ENCODE assay signal across 8 mouse cellular contexts in the genomic region with DNA sequence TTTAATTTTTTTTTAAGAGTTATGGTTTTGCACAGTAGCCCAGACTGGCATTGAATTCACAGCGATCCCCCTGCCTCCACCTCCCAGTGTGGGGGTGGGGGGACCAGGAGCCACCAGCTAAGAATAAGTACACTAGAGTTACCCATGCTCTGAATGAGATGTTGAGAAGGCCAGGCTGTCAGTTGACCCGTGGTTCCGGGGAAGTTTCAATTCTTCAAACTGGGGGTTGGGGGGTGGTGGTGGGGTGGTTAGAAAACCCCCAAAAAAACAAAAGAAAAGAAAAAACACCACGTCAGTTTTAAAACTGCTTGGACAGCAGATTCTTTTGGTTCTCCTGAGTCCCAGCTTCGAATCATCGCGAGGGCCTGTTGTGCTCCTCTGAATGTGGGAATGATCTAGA. TPM values are rescaled to one million over a fixed set of nuclear protein-coding genes. Genes with fewer than 3 reads are reported as not detected.
DNase-seq lines count a peak whose midpoint lies in the region; ATAC-seq and TF ChIP-seq lines count a peak whose summit lies in the region.
"Had no signal": no experiment of that assay in that cellular context is flagged by ENCODE, and none has a peak within 500 bp of the region (broad histone marks: within the 10 kb centered on the region; RNA-seq: fewer than 3 reads in every experiment).

No protein-coding gene starts in this region.

- intact Hi-C loops in gastrocnemius, postnatal 14 days (cut with DNase I; ENCODE audit: low total_unique reads) = no loop called here

- peak overlapping the region; percentile 60; the same call in 1 of the 2 replicates for H3K4me3 ChIP-seq in lung, embryonic 15.5 days
- no peak overlapping the region for H3K4me3 ChIP-seq in lung, adult 2 months (replicated peaks; ENCODE audit: extremely low read depth, low read depth, low read length)
- no peak overlapping the region for H3K4me3 ChIP-seq in hindbrain, embryonic 11.5 days (ENCODE audit: low read depth, low read length)
- H3K4me3 ChIP-seq in liver, embryonic 12.5 days = no peak overlapping the region
- H3K4me3 ChIP-seq in stomach, embryonic 16.5 days (replicated peaks; ENCODE audit: low read length) = no peak overlapping the region

- H3K4me1 ChIP-seq in lung, embryonic 15.5 days = peaks cover 24% of the 10 kb centered on the region
- H3K4me1 ChIP-seq in lung, adult 2 months (ENCODE audit: control insufficient read depth, insufficient read depth, low read length) = no peaks in the 10 kb centered on the region; the same call in 1 of the 2 replicates
- H3K4me1 ChIP-seq in hindbrain, embryonic 11.5 days (replicated peaks; ENCODE audit: control insufficient read depth, insufficient read depth, low read length) = no peaks in the 10 kb centered on the region
- H3K4me1 ChIP-seq in liver, embryonic 12.5 days = 0 out of 2 replicates have a peak, but pooled peaks cover 8% of the 10 kb centered on the region
- H3K4me1 ChIP-seq in stomach, embryonic 16.5 days (ENCODE audit: control insufficient read depth, insufficient read depth, low read length) = peaks cover 11% of the 10 kb centered on the region
- H3K4me1 ChIP-seq: liver, embryonic 15.5 days had no signal

- TF ChIP-seq CTCF in lung, adult 2 months (IDR thresholded peaks at IDR 0.05; ENCODE audit: insufficient read depth, low read length) = no peak

- DNase-seq in lung, adult 2 months = no peak
- DNase-seq in hindbrain, embryonic 11.5 days (ENCODE audit: low spot score) = peak; percentile 4
- DNase-seq in layer of hippocampus, postnatal 10 days (ENCODE audit: low spot score in 2 of 2) = no peak
- no peak for DNase-seq in gastrocnemius, postnatal 14 days

- no peaks in the 10 kb centered on the region for H3K9me3 ChIP-seq in lung, embryonic 15.5 days
- no peaks in the 10 kb centered on the region for H3K9me3 ChIP-seq in hindbrain, embryonic 11.5 days (ENCODE audit: control insufficient read depth, low read length)
- H3K9me3 ChIP-seq in liver, embryonic 12.5 days (replicated peaks) = no peaks in the 10 kb centered on the region
- no peaks in the 10 kb centered on the region for H3K9me3 ChIP-seq in stomach, embryonic 16.5 days (replicated peaks; ENCODE audit: control insufficient read depth, low read length)
- H3K9me3 ChIP-seq: liver, embryonic 15.5 days had no signal

- no peaks in the 10 kb centered on the region for H3K36me3 ChIP-seq in lung, embryonic 15.5 days
- H3K36me3 ChIP-seq in hindbrain, embryonic 11.5 days (ENCODE audit: control insufficient read depth, insufficient read depth, low read length) = no peaks in the 10 kb centered on the region
- H3K36me3 ChIP-seq in liver, embryonic 12.5 days = no peaks in the 10 kb centered on the region
- no peaks in the 10 kb centered on the region for H3K36me3 ChIP-seq in stomach, embryonic 16.5 days (ENCODE audit: control insufficient read depth, insufficient read depth, low read length)
- H3K36me3 ChIP-seq: liver, embryonic 15.5 days had no signal

- no peak overlapping the region for H3K27ac ChIP-seq in lung, embryonic 15.5 days
- no peak overlapping the region for H3K27ac ChIP-seq in hindbrain, embryonic 11.5 days (ENCODE audit: low read depth, low read length)
- no peak overlapping the region for H3K27ac ChIP-seq in liver, embryonic 12.5 days
- H3K27ac ChIP-seq in stomach, embryonic 16.5 days (ENCODE audit: low read length) = no peak overlapping the region
- H3K27ac ChIP-seq: liver, embryonic 15.5 days had no signal

- no peak for ATAC-seq in lung, embryonic 15.5 days (ENCODE audit: borderline replicate concordance, extremely low read depth, low FRiP score, low TSS enrichment)
- no peak for ATAC-seq in hindbrain, embryonic 11.5 days (ENCODE audit: low FRiP score)
- ATAC-seq in liver, embryonic 12.5 days = no peak
- ATAC-seq in stomach, embryonic 16.5 days (ENCODE audit: insufficient read depth, low FRiP score) = no peak

- 44% methylated on average over 7 of the region's 7 CpGs for WGBS in lung, embryonic 15.5 days
- WGBS in lung, adult 2 months = 63% methylated on average over 7 of the region's 7 CpGs
- 33% methylated on average over 7 of the region's 7 CpGs for WGBS in hindbrain, embryonic 11.5 days
- 32% methylated on average over 7 of the region's 7 CpGs for WGBS in liver, embryonic 12.5 days (ENCODE audit: insufficient replicate concordance)
- 51% methylated on average over 7 of the region's 7 CpGs for WGBS in stomach, embryonic 16.5 days

- H3K27me3 ChIP-seq in lung, embryonic 15.5 days = no peaks in the 10 kb centered on the region
- H3K27me3 ChIP-seq in hindbrain, embryonic 11.5 days (ENCODE audit: control insufficient read depth, insufficient read depth, low read length) = peaks cover 2% of the 10 kb centered on the region; the same call in 1 of the 2 replicates
- H3K27me3 ChIP-seq in liver, embryonic 12.5 days (replicated peaks) = peaks cover 18% of the 10 kb centered on the region
- no peaks in the 10 kb centered on the region for H3K27me3 ChIP-seq in stomach, embryonic 16.5 days (ENCODE audit: control insufficient read depth, insufficient read depth, low read length)

- no peak for TF ChIP-seq POLR2A in lung, adult 2 months (IDR thresholded peaks at IDR 0.05; ENCODE audit: borderline replicate concordance, extremely low read depth, low read depth, low read length)

- H3K4me2 ChIP-seq in lung, embryonic 15.5 days = peak overlapping the region; percentile 97
- peak overlapping the region; percentile 87; the same call in 1 of the 2 replicates for H3K4me2 ChIP-seq in hindbrain, embryonic 11.5 days (replicated peaks; ENCODE audit: low read depth, low read length)
- H3K4me2 ChIP-seq in liver, embryonic 12.5 days = 0 out of 2 replicates have a peak overlapping the region, but pooled peaks have one; percentile 63
- H3K4me2 ChIP-seq in stomach, embryonic 16.5 days (ENCODE audit: low read depth, low read length) = peak overlapping the region; percentile 83

- H3K9ac ChIP-seq in lung, embryonic 15.5 days = peak overlapping the region; percentile 53; the same call in 1 of the 2 replicates
- H3K9ac ChIP-seq in hindbrain, embryonic 11.5 days (ENCODE audit: low read depth, low read length) = no peak overlapping the region
- H3K9ac ChIP-seq in liver, embryonic 12.5 days = no peak overlapping the region
- H3K9ac ChIP-seq in stomach, embryonic 16.5 days (ENCODE audit: low read length) = peak overlapping the region; percentile 77; the same call in 1 of the 2 replicates
- H3K9ac ChIP-seq: liver, embryonic 15.5 days had no signal

RNA-seq across cellular contexts. Expression of a gene that starts 0.4 kb away (rescaled TPM):
- polyA plus RNA-seq in lung, embryonic 15.5 days (2015; fragmentation: Nextera tagmentation; extraction: Ambion mirVana) = 6.1 and 7.2 TPM in 2 replicates
- polyA plus RNA-seq in lung, adult 2 months (2012; rRNA removed) = 0.88 and 1.6 TPM in 2 replicates
- 6.8 and 8.2 TPM in 2 replicates for polyA plus RNA-seq in hindbrain, embryonic 11.5 days (2014; fragmentation: Nextera tagmentation; extraction: Ambion mirVana)
- polyA plus RNA-seq in liver, embryonic 12.5 days (2016; fragmentation: Nextera tagmentation; extraction: Ambion mirVana) = 2.5 and 2.6 TPM in 2 replicates
- 12.2 and 12.8 TPM in 2 replicates for polyA plus RNA-seq in stomach, embryonic 16.5 days (2015; fragmentation: Nextera tagmentation; extraction: Ambion mirVana)
- total RNA-seq in layer of hippocampus, postnatal 10 days (2021) = under 1 TPM; 0.33 to 0.66 TPM
- under 1 TPM; 0.70 to 0.84 TPM for total RNA-seq in gastrocnemius, postnatal 14 days (2021)

Comparison
In these comparisons a context has a peak if more than half of its experiments do, and no peak if none do; other contexts are left out.
1. H3K9ac ChIP-seq: peak in lung, embryonic 15.5 days (single experiment) and stomach, embryonic 16.5 days (single experiment); none in hindbrain, embryonic 11.5 days (single experiment) and liver, embryonic 12.5 days (single experiment).
2. Peak in every context shown above with its lines, with median percentiles within 50 percentile points of each other: H3K4me2 ChIP-seq.